7 mouse cellular contexts compared by ENCODE assay signal in genomic region chr6:41604401-41605050, GRCm38 (mm10). TPM values are rescaled to one million over a fixed set of nuclear protein-coding genes. Genes with fewer than 3 reads are reported as not detected.
DNase-seq lines count a peak whose midpoint lies in the region; ATAC-seq and TF ChIP-seq lines count a peak whose summit lies in the region.

No protein-coding gene starts in this region.

- ATAC-seq in megakaryocyte progenitor cell, adult 5-6 weeks (replicated peaks; ENCODE audit: poor library complexity) = peak; percentile 73

- dilution Hi-C loops in CH12.LX (cut with MboI; ENCODE audit: extremely low pct_ligation_motif_present, extremely low pct_unique_long_range_greater_than_20kb, low sequenced_read_pairs) = no loop called here

- peak in 1 of 2 experiments; percentile 20; a peak in 1 of 4 replicates for TF ChIP-seq CTCF in CH12.LX (conservative IDR thresholded peaks at IDR 0.05 in 1 of 2, IDR thresholded peaks at IDR 0.05 in 1 of 2; ENCODE audit: low read depth in 2 of 2, low read length in 2 of 2)
- TF ChIP-seq CTCF in small intestine, adult 2 months (IDR thresholded peaks at IDR 0.05; ENCODE audit: extremely low read depth, insufficient read length, insufficient replicate concordance, low read depth, low read length) = peak; percentile 38; the same call in 1 of the 2 replicates

- H3K79me2 ChIP-seq in CH12.LX (replicated peaks; ENCODE audit: control insufficient read depth, extremely low read depth, insufficient read depth, poor library complexity, severe bottlenecking) = no peaks in the 10 kb centered on the region

- no peak overlapping the region for H3K4me2 ChIP-seq in CH12.LX (ENCODE audit: insufficient read depth, low read depth, poor library complexity, severe bottlenecking)

- peak; percentile 25 for TF ChIP-seq RAD21 in CH12.LX (IDR thresholded peaks at IDR 0.05; ENCODE audit: low read depth, low read length)

- peak; percentile 49 to 52 for DNase-seq in B cell, adult 2 months
- DNase-seq in CH12.LX (ENCODE audit: extremely low read depth) = no peak
- DNase-seq in embryo, embryonic 11 days = peak; percentile 88
- DNase-seq in heart, postnatal 4 days = peak; percentile 53
- peak; percentile 40 to 49 for DNase-seq in layer of hippocampus, postnatal 36 days

- TF ChIP-seq EP300 in CH12.LX (IDR thresholded peaks at IDR 0.05; ENCODE audit: low read length) = no peak

- WGBS in small intestine, adult 2 months = 1% methylated on average over 23 of the region's 23 CpGs

- no peak overlapping the region for H3K27ac ChIP-seq in CH12.LX (ENCODE audit: insufficient read depth, low read depth)
- no peak overlapping the region for H3K27ac ChIP-seq in small intestine, adult 2 months (ENCODE audit: insufficient read depth, low read depth, low read length)

- no peak overlapping the region for H3K9ac ChIP-seq in CH12.LX (ENCODE audit: insufficient read depth, low read depth)

- no peaks in the 10 kb centered on the region for H3K9me3 ChIP-seq in CH12.LX (replicated peaks; ENCODE audit: low read length)

- H3K4me3 ChIP-seq in CH12.LX (replicated peaks in 1 of 3; ENCODE audit: low read depth in 2 of 3, low read length in 2 of 3, poor library complexity in 1 of 3) = no peak overlapping the region
- peak overlapping the region; percentile 79 for H3K4me3 ChIP-seq in small intestine, adult 2 months (ENCODE audit: low read depth, low read length)

- in situ Hi-C loops in CH12.LX (cut with MboI; ENCODE audit: low pct_ligation_motif_present, low pct_unique_long_range_greater_than_20kb, low sequenced_read_pairs) = no loop called here

- H3K36me3 ChIP-seq in CH12.LX (replicated peaks in 1 of 2; ENCODE audit: control insufficient read depth in 1 of 2, insufficient read depth in 1 of 2, low read length in 1 of 2) = no peaks in the 10 kb centered on the region
- no peaks in the 10 kb centered on the region for H3K36me3 ChIP-seq in small intestine, adult 2 months (ENCODE audit: control insufficient read depth, insufficient read depth, low read length)

- H3K4me1 ChIP-seq in CH12.LX (ENCODE audit: control insufficient read depth in 1 of 2, insufficient read depth in 2 of 2) = no peaks in the 10 kb centered on the region
- peaks cover 4% of the 10 kb centered on the region for H3K4me1 ChIP-seq in small intestine, adult 2 months (ENCODE audit: control insufficient read depth, insufficient read depth, insufficient read length, low read length)

- no peak for TF ChIP-seq POLR2A in CH12.LX (IDR thresholded peaks at IDR 0.05; ENCODE audit: low read depth, low read length)
- no peak for TF ChIP-seq POLR2A in small intestine, adult 2 months (IDR thresholded peaks at IDR 0.05; ENCODE audit: low read depth, low read length)

- no peaks in the 10 kb centered on the region for H3K27me3 ChIP-seq in CH12.LX (replicated peaks)
- H3K27me3 ChIP-seq in small intestine, adult 2 months (ENCODE audit: control insufficient read depth, insufficient read depth, low read length) = peaks cover 5% of the 10 kb centered on the region; the same call in 1 of the 2 replicates

TF ChIP-seq in CH12.LX, 34 proteins besides CTCF, POLR2A, EP300 and RAD21:
- TF ChIP-seq SMC3 (IDR thresholded peaks at IDR 0.05; ENCODE audit: low read depth, low read length) (peak; percentile 6; the same call in 1 of the 2 replicates), E2F4 (IDR thresholded peaks at IDR 0.05; ENCODE audit: insufficient replicate concordance, low read depth, low read length) (no peak), ELF1 (IDR thresholded peaks at IDR 0.05; ENCODE audit: low read depth, low read length) (no peak), MAX (IDR thresholded peaks at IDR 0.05; ENCODE audit: low read length) (no peak)

RNA-seq across cellular contexts. Expression of gene Ephb6, which starts 0.8 kb away (rescaled TPM):
- 0.04 TPM in 1 of 2 replicates, not detected in the other for total RNA-seq in CH12.LX (2012; rRNA removed)
- not detected in 2 replicates for total RNA-seq in CH12.LX (2014; rRNA removed)
- polyA plus RNA-seq in CH12.LX (2012; ENCODE audit: insufficient read length, low read depth) = not detected in 2 replicates
- total RNA-seq in heart, postnatal 4 days (2021) = 1 to 10 TPM; 2.3 to 3.1 TPM
- total RNA-seq in layer of hippocampus, postnatal 36 days (2021) = 10 to 100 TPM; 67.7 to 71.2 TPM
- 0.15 and 4.2 TPM in 2 replicates for total RNA-seq in megakaryocyte progenitor cell, adult 5-6 weeks (2015)
- total RNA-seq in megakaryocyte progenitor cell, adult 5-6 weeks (2017) = 1.7 and 2.6 TPM in 2 replicates
- polyA plus RNA-seq in small intestine, adult 2 months (2012; rRNA removed) = 1.6 and 2.1 TPM in 2 replicates

RNA-seq across cellular contexts. Expression of gene Trpv6, which starts 31.7 kb away (rescaled TPM):
- total RNA-seq in CH12.LX (2012; rRNA removed) (not detected in 2 replicates), CH12.LX (2014; rRNA removed) (not detected in 2 replicates)
- polyA plus RNA-seq in CH12.LX (2012; ENCODE audit: insufficient read length, low read depth) = not detected in 2 replicates
- not detected for total RNA-seq in heart, postnatal 4 days (2021)
- total RNA-seq in layer of hippocampus, postnatal 36 days (2021) = 1 to 10 TPM in 1 of 2 experiments, under 1 TPM in 1; 0.87 to 1.2 TPM
- not detected in 2 replicates for total RNA-seq in megakaryocyte progenitor cell, adult 5-6 weeks (2015)
- total RNA-seq in megakaryocyte progenitor cell, adult 5-6 weeks (2017) = not detected in 2 replicates
- polyA plus RNA-seq in small intestine, adult 2 months (2012; rRNA removed) = 0.08 and 15.9 TPM in 2 replicates

Comparison
In these comparisons a context has a peak if more than half of its experiments do, and no peak if none do; other contexts are left out.
1. RNA of gene Ephb6, which starts 0.8 kb away (total RNA-seq): 67.7 to 71.2 TPM in layer of hippocampus, postnatal 36 days; 0.15 to 4.2 TPM in megakaryocyte progenitor cell, adult 5-6 weeks, 2.3 to 3.1 TPM in heart, postnatal 4 days and 0.04 TPM in CH12.LX; every median in the first group is over 10 times any median in the second.